Mouse (Mus musculus): ENCODE measurements around the gene Hoxb1. TPM values are rescaled to one million over a fixed set of nuclear protein-coding genes. Genes with fewer than 3 reads are reported as not detected.

Hoxb1 gene
- 0.13 TPM in 1 of 2 replicates, not detected in the other for polyA plus RNA-seq (2014; fragmentation: Nextera tagmentation; extraction: Ambion mirVana)

DNA sequence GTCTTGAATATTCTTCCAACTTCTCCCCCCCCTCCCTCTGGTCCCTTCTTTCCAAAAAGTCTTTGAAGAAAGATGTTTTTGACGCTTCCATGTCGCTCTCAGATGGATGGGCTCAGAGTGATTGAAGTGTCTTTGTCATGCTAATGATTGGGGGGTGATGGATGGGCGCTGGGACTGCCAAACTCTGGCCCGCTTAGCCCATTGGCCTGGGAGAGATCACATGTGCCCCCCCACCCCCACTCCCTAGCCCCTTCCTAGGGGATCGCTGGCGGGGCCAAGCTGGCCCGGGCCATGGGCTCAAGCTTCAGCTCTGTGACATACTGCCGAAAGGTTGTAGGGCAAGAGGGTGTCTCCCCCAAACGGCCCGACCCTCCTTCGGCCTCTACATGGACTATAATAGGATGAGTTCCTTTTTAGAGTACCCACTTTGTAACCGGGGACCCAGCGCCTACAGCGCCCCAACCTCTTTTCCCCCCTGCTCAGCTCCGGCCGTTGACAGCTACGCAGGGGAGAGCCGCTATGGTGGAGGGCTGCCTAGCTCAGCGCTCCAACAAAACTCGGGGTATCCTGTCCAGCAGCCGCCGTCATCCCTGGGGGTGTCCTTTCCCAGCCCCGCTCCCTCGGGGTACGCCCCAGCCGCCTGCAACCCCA lies at the start of gene Hoxb1:
Gene Hoxb1 (plus strand): TSS at position 312 of the 651 bp plus-strand sequence.
- H3K4me3 ChIP-seq (ENCODE audit: low read depth, low read length), result no peak within 1 kb of the TSS
- H3K9ac ChIP-seq (ENCODE audit: low read depth, low read length), result no peak within 1 kb of the TSS
- H3K27me3 ChIP-seq (replicated peaks; ENCODE audit: control insufficient read depth, insufficient read depth, low read length), result peaks cover 95% of the 10 kb centered on the region
- H3K36me3 ChIP-seq (ENCODE audit: control insufficient read depth, insufficient read depth, low read length), result no peaks in the 10 kb centered on the region
- 7% methylated on average over 25 of the region's 26 CpGs for WGBS
- DNase-seq (ENCODE audit: low spot score) (no peak), ATAC-seq (ENCODE audit: low read depth) (no peak)
- H3K9me3 ChIP-seq (ENCODE audit: control insufficient read depth, low read length), result no peaks in the 10 kb centered on the region
- peak within 1 kb of the TSS; percentile 24; the same call in 1 of the 2 replicates for H3K4me2 ChIP-seq (ENCODE audit: low read depth, low read length)
- no peaks in the 10 kb centered on the region for H3K4me1 ChIP-seq (ENCODE audit: control insufficient read depth, insufficient read depth, low read length)
- H3K27ac ChIP-seq (replicated peaks; ENCODE audit: low read depth, low read length), result no peak within 1 kb of the TSS

DNA sequence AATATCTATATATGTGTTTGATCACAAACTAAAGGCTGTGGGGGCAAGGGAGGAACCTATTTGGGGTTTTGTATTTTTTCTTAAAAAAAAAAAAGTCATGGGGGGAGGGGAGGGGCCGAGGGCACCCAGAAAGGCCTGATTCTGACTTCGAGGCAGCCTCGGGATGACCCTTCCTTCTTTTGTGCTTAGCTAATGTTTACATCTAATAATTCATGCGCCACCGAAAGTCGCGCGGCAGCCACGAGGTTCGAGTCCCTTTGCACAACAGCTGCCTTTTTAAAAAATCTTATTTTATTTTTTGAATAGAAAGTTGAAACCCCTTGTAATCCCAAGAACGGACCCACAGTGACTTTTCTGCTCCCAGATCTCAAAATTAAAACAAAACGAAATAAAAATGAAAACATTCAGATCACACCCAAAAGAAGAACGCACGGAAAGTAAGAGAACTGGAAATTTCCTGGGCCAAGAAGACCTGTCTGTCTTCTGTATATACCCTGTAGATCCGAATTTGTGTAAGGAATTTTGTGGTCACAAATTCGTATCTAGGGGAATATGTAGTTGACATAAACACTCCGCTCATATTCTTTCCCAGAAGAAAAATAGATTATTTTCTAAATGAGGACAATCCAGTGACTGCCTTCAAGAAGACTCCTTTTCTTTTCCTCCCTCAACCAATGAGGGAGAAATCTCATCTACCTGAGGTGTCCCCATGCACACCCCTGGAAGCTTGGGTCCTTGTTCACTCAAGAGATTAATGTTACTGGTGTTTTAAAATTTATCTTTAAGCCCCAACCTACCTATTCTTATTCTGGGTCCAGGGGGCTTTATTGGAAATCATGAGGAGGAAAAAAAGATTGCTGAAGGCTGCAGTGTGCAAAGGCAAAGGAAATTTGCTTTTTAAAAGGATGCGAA lies 48.6 kb upstream of the Hoxb1 start:
- Histone ChIP-seq H3K27me3 (replicated peaks; ENCODE audit: control insufficient read depth, insufficient read depth, low read length) (peaks cover 100% of the 10 kb centered on the region), H3K4me2 (ENCODE audit: low read depth, low read length) (no peak overlapping the region), H3K27ac (replicated peaks; ENCODE audit: low read depth, low read length) (no peak overlapping the region), H3K36me3 (ENCODE audit: control insufficient read depth, insufficient read depth, low read length) (no peaks in the 10 kb centered on the region), H3K4me1 (ENCODE audit: control insufficient read depth, insufficient read depth, low read length) (no peaks in the 10 kb centered on the region), H3K4me3 (ENCODE audit: low read depth, low read length) (no peak overlapping the region), H3K9ac (ENCODE audit: low read depth, low read length) (no peak overlapping the region), H3K9me3 (ENCODE audit: control insufficient read depth, low read length) (no peaks in the 10 kb centered on the region)
- DNase-seq (ENCODE audit: low spot score), result no peak
- no peak for ATAC-seq (ENCODE audit: low read depth)
- 7% methylated on average over 18 of the region's 18 CpGs for WGBS

DNA sequence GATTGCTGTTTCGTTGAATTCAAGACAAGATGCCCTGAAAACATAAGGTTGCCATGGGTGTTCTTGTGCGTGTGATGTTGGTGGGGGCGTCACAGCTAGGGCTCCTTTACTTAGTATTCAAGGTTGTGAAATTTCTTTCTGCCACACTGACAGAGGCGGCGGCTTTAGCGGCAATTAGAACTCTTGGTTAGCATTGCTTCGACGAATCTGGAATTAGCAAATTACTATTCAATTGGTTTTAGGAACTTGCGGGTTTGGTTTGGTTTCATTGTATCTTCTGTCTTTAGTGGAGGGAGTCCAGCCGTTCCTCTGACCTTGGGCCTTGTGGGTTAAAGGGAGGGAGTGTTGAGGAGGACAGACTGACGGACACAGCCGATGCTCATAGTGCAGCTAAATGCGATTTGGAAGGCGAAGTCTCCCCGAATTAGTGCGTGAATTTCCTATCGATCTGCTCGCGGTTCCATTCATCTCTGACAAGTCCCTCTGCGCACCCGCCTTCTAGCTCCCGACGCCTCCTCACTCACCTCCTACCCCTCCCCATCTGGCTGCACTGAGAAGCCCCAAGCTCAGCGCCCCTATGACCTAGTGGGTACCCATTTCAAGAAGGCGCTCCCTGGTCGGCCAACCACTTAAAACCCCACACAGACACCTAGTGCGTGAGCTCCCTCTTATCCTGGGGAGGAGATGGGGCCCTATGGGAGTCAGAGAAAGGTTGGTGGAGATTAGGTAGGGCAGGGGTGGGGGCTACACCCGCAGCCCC lies 47.8 kb upstream of the Hoxb1 start, which contains the start of gene Hoxb4:
Gene Hoxb4 (plus strand): TSS at position 660 of the 760 bp plus-strand sequence.
- no peak within 1 kb of the TSS; the same call in 1 of the 2 replicates for H3K27ac ChIP-seq (replicated peaks; ENCODE audit: low read depth, low read length)
- peak within 1 kb of the TSS; percentile 29 for H3K4me3 ChIP-seq (ENCODE audit: low read depth, low read length)
- ATAC-seq (ENCODE audit: low read depth) (no peak), DNase-seq (ENCODE audit: low spot score) (no peak)
- H3K9ac ChIP-seq (ENCODE audit: low read depth, low read length), result peak within 1 kb of the TSS; percentile 40; the same call in 1 of the 2 replicates
- H3K9me3 ChIP-seq (ENCODE audit: control insufficient read depth, low read length), result no peaks in the 10 kb centered on the region
- peak within 1 kb of the TSS; percentile 47 for H3K4me2 ChIP-seq (ENCODE audit: low read depth, low read length)
- peaks cover 100% of the 10 kb centered on the region for H3K27me3 ChIP-seq (replicated peaks; ENCODE audit: control insufficient read depth, insufficient read depth, low read length)
- no peaks in the 10 kb centered on the region for H3K4me1 ChIP-seq (ENCODE audit: control insufficient read depth, insufficient read depth, low read length)
- WGBS, result 2% methylated on average over 28 of the region's 28 CpGs
- no peaks in the 10 kb centered on the region for H3K36me3 ChIP-seq (ENCODE audit: control insufficient read depth, insufficient read depth, low read length)

DNA sequence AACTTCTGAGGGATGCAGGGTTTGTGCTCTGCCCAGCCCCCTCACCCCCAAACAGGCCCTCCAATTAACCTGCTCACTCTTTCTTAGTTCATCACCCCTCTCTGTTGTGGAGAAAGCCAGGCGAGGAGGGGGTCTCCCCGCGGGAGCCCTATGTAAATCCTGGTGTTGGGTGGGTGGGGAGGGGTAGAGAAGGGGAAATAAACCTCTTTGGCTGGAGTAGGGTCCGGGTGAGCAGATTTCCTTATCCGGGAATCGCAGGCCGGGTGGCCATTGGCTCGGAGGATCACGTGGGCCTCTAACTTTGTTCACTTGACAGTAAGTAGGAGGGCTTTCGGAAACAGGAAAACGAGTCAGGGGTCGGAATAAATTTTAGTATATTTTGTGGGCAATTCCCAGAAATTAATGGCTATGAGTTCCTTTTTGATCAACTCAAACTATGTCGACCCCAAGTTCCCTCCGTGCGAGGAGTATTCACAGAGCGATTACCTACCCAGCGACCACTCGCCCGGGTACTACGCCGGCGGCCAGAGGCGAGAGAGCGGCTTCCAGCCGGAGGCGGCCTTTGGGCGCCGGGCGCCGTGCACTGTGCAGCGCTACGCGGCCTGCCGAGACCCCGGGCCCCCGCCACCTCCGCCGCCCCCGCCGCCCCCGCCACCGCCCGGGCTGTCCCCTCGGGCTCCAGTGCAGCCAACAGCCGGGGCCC lies 47.0 kb upstream of the Hoxb1 start:
- no peaks in the 10 kb centered on the region for H3K4me1 ChIP-seq (ENCODE audit: control insufficient read depth, insufficient read depth, low read length)
- WGBS, result 1% methylated on average over 25 of the region's 45 CpGs
- H3K36me3 ChIP-seq (ENCODE audit: control insufficient read depth, insufficient read depth, low read length), result no peaks in the 10 kb centered on the region
- peaks cover 100% of the 10 kb centered on the region for H3K27me3 ChIP-seq (replicated peaks; ENCODE audit: control insufficient read depth, insufficient read depth, low read length)
- DNase-seq (ENCODE audit: low spot score), result peak; percentile 45
- H3K9ac ChIP-seq (ENCODE audit: low read depth, low read length), result peak overlapping the region; percentile 40; the same call in 1 of the 2 replicates
- no peaks in the 10 kb centered on the region for H3K9me3 ChIP-seq (ENCODE audit: control insufficient read depth, low read length)
- no peak overlapping the region; the same call in 1 of the 2 replicates for H3K27ac ChIP-seq (replicated peaks; ENCODE audit: low read depth, low read length)
- H3K4me2 ChIP-seq (ENCODE audit: low read depth, low read length), result peak overlapping the region; percentile 47
- ATAC-seq (ENCODE audit: low read depth), result peak; percentile 71; the same call in 1 of the 2 replicates
- peak overlapping the region; percentile 29 for H3K4me3 ChIP-seq (ENCODE audit: low read depth, low read length)

DNA sequence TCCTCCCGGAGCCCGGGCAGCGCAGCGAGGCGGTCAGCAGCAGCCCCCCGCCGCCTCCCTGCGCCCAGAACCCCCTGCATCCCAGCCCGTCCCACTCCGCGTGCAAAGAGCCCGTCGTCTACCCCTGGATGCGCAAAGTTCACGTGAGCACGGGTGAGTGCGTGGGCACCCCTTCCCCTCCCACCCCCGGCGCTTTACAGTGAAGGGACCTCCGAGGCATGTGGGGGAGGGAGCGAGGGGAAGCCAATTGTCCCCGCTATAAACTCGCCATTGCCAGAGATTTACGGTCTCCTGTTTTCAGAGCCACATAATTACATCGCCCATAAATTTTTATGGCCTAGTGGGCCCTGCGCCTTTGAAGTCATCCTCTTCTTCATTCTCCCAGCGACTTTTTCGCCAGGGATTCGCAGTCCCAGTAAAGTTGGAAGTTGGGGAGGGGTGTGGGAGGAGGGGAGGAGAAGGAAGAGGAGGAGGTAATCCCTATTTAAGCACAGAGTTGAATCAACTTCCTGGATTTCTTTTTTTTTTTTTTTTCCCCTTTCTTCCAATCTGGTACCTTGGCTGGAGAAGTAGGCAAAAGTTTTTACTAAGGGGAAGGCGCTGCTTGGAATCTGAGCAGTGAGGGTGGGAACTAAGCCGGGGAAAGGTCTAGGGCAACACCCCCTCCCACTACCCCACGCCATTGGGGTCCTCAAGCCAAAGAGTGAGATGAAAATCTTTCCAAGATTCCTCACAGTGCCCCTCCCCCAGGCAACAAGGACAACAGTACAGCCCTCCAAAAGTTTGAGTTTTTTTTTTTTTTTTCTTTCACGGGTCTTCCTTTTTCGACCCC lies 46.3 kb upstream of the Hoxb1 start:
- peak overlapping the region; percentile 29 for H3K4me3 ChIP-seq (ENCODE audit: low read depth, low read length)
- under 1% methylated on average over 15 of the region's 34 CpGs for WGBS
- ATAC-seq (ENCODE audit: low read depth), result no peak; the same call in 1 of the 2 replicates
- H3K27ac ChIP-seq (replicated peaks; ENCODE audit: low read depth, low read length), result no peak overlapping the region; the same call in 1 of the 2 replicates
- peak overlapping the region; percentile 47 for H3K4me2 ChIP-seq (ENCODE audit: low read depth, low read length)
- peak overlapping the region; percentile 40; the same call in 1 of the 2 replicates for H3K9ac ChIP-seq (ENCODE audit: low read depth, low read length)
- no peaks in the 10 kb centered on the region for H3K9me3 ChIP-seq (ENCODE audit: control insufficient read depth, low read length)
- no peak for DNase-seq (ENCODE audit: low spot score)
- H3K36me3 ChIP-seq (ENCODE audit: control insufficient read depth, insufficient read depth, low read length), result no peaks in the 10 kb centered on the region
- H3K4me1 ChIP-seq (ENCODE audit: control insufficient read depth, insufficient read depth, low read length), result no peaks in the 10 kb centered on the region
- H3K27me3 ChIP-seq (replicated peaks; ENCODE audit: control insufficient read depth, insufficient read depth, low read length), result peaks cover 100% of the 10 kb centered on the region

DNA sequence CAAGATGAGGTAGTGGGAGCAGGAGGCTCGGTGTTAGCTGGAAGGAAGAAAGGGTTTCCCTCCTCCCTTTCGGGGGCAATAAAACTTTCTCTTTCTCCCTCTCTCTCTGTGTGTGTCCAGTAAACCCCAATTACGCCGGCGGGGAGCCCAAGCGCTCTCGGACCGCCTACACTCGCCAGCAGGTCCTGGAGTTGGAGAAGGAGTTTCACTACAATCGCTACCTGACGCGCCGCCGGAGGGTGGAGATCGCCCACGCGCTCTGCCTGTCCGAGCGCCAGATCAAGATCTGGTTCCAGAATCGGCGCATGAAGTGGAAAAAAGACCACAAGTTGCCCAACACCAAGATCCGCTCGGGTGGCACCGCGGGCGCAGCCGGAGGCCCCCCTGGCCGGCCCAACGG lies 45.6 kb upstream of the Hoxb1 start:
- H3K4me2 ChIP-seq (ENCODE audit: low read depth, low read length), result peak overlapping the region; percentile 47; the same call in 1 of the 2 replicates
- peak overlapping the region; percentile 29 for H3K4me3 ChIP-seq (ENCODE audit: low read depth, low read length)
- H3K27me3 ChIP-seq (replicated peaks; ENCODE audit: control insufficient read depth, insufficient read depth, low read length), result peaks cover 100% of the 10 kb centered on the region
- no peaks in the 10 kb centered on the region for H3K9me3 ChIP-seq (ENCODE audit: control insufficient read depth, low read length)
- DNase-seq (ENCODE audit: low spot score), result no peak
- no peaks in the 10 kb centered on the region for H3K4me1 ChIP-seq (ENCODE audit: control insufficient read depth, insufficient read depth, low read length)
- no peak overlapping the region; the same call in 1 of the 2 replicates for H3K27ac ChIP-seq (replicated peaks; ENCODE audit: low read depth, low read length)
- no peaks in the 10 kb centered on the region for H3K36me3 ChIP-seq (ENCODE audit: control insufficient read depth, insufficient read depth, low read length)
- ATAC-seq (ENCODE audit: low read depth), result no peak
- H3K9ac ChIP-seq (ENCODE audit: low read depth, low read length), result peak overlapping the region; percentile 40; the same call in 1 of the 2 replicates
- WGBS, result under 1% methylated on average over 27 of the region's 29 CpGs

DNA sequence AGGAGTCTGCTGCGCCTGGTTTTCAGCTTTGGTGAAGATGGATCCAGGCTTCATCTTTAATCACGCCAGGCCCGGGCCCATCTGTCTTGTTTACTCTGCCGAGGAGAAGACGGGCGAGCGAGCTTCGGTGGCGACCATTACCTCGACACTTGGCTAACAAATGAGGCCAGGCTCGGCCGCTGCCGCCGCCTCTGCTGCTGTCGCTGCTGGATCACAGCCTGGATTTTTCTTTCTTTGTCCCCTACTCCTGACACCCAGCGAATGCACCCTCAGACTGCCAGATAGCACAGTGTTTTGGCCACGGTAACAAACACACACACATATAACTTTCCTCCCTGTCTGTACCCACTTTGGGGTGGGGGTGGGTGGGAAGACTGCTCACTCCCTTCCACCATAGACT lies 44.9 kb upstream of the Hoxb1 start:
- H3K4me3 ChIP-seq (ENCODE audit: low read depth, low read length), result peak overlapping the region; percentile 2; the same call in 1 of the 2 replicates
- no peaks in the 10 kb centered on the region for H3K9me3 ChIP-seq (ENCODE audit: control insufficient read depth, low read length)
- ATAC-seq (ENCODE audit: low read depth) (no peak), DNase-seq (ENCODE audit: low spot score) (no peak)
- peak overlapping the region; percentile 47; the same call in 1 of the 2 replicates for H3K4me2 ChIP-seq (ENCODE audit: low read depth, low read length)
- H3K27ac ChIP-seq (replicated peaks; ENCODE audit: low read depth, low read length), result no peak overlapping the region
- WGBS, result 4% methylated on average over 17 of the region's 17 CpGs
- H3K36me3 ChIP-seq (ENCODE audit: control insufficient read depth, insufficient read depth, low read length), result no peaks in the 10 kb centered on the region
- H3K27me3 ChIP-seq (replicated peaks; ENCODE audit: control insufficient read depth, insufficient read depth, low read length), result peaks cover 100% of the 10 kb centered on the region
- H3K4me1 ChIP-seq (ENCODE audit: control insufficient read depth, insufficient read depth, low read length), result no peaks in the 10 kb centered on the region
- H3K9ac ChIP-seq (ENCODE audit: low read depth, low read length), result no peak overlapping the region

Measured in embryonic facial prominence, embryonic 14.5 days (tissue).